Mouse (Mus musculus): ENCODE results near the gene Folr2.

Gene Folr2

GRCm38 (mm10) chr7:101857094-101857493 is at the start of gene Folr2:
TSS of gene Folr2 (minus strand) at chr7:101857194.
- DNase-seq (ENCODE audit: low spot score): no peak

- DNase-seq (ENCODE audit: low spot score): no peak
Observed at GRCm38 (mm10) chr7:101906696-101907095, 49.7 kb upstream of the Folr2 start.

- DNase-seq (ENCODE audit: low spot score): no peak
Observed at GRCm38 (mm10) chr7:101906287-101906681, 49.3 kb upstream of the Folr2 start, which contains the start of gene Tomt. TSS of gene Tomt (minus strand) at chr7:101906359.

- peak; percentile 99 for DNase-seq (ENCODE audit: low spot score)
Observed at GRCm38 (mm10) chr7:101905561-101906286, 48.7 kb upstream of the Folr2 start, which contains the start of gene Lamtor1. TSS of gene Lamtor1 (plus strand) at chr7:101905904.

GRCm38 (mm10) chr7:101902846-101903245 is 45.9 kb upstream of the Folr2 start:
- no peak for DNase-seq (ENCODE audit: low spot score)

- DNase-seq (ENCODE audit: low spot score): no peak
Observed at GRCm38 (mm10) chr7:101901969-101902368, 45.0 kb upstream of the Folr2 start.

- no peak for DNase-seq (ENCODE audit: low spot score)
Observed at GRCm38 (mm10) chr7:101900331-101901097, 43.5 kb upstream of the Folr2 start.

- peak; percentile 96 for DNase-seq (ENCODE audit: low spot score)
Observed at GRCm38 (mm10) chr7:101896104-101897066, 39.4 kb upstream of the Folr2 start.

GRCm38 (mm10) chr7:101895695-101896094 is 38.7 kb upstream of the Folr2 start:
- no peak for DNase-seq (ENCODE audit: low spot score)

GRCm38 (mm10) chr7:101888460-101888859 is 31.5 kb upstream of the Folr2 start:
- DNase-seq (ENCODE audit: low spot score): no peak

- no peak for DNase-seq (ENCODE audit: low spot score)
Observed at GRCm38 (mm10) chr7:101886274-101886673, 29.3 kb upstream of the Folr2 start.

- DNase-seq (ENCODE audit: low spot score): no peak
Observed at GRCm38 (mm10) chr7:101884160-101884559, 27.2 kb upstream of the Folr2 start.

GRCm38 (mm10) chr7:101882413-101883154 is 25.6 kb upstream of the Folr2 start:
- no peak for DNase-seq (ENCODE audit: low spot score)

GRCm38 (mm10) chr7:101880855-101881254 is 23.9 kb upstream of the Folr2 start:
- no peak for DNase-seq (ENCODE audit: low spot score)

GRCm38 (mm10) chr7:101875978-101876377 is 19.0 kb upstream of the Folr2 start:
- no peak for DNase-seq (ENCODE audit: low spot score)

- DNase-seq (ENCODE audit: low spot score): no peak
Observed at GRCm38 (mm10) chr7:101871296-101871695, 14.3 kb upstream of the Folr2 start.

- DNase-seq (ENCODE audit: low spot score): no peak
Observed at GRCm38 (mm10) chr7:101870629-101871028, 13.6 kb upstream of the Folr2 start, which contains the start of gene Folr1. TSS of gene Folr1 (minus strand) at chr7:101870788.

GRCm38 (mm10) chr7:101869163-101869500 is 12.1 kb upstream of the Folr2 start:
- DNase-seq (ENCODE audit: low spot score): no peak

- DNase-seq (ENCODE audit: low spot score): no peak
Observed at GRCm38 (mm10) chr7:101868241-101869162, 11.5 kb upstream of the Folr2 start.

GRCm38 (mm10) chr7:101867482-101867881 is 10.5 kb upstream of the Folr2 start:
- DNase-seq (ENCODE audit: low spot score): no peak
